Mouse (Mus musculus): ENCODE data around the gene Slc28a3. TPM values are rescaled to one million over a fixed set of nuclear protein-coding genes. Genes with fewer than 3 reads are reported as not detected.

Slc28a3 gene
- total RNA-seq, 4 experiments from 2014 or later, result not detected

- no peak for DNase-seq
These were observed 89.9 kb downstream of the Slc28a3 start for GRCm38 (mm10) chr13:58520580-58521330.

- DNase-seq, result no peak
These were observed 90.6 kb downstream of the Slc28a3 start for GRCm38 (mm10) chr13:58520028-58520427.

GRCm38 (mm10) chr13:58516277-58516676 lies 94.4 kb downstream of the Slc28a3 start:
- DNase-seq, result no peak

GRCm38 (mm10) chr13:58515635-58516034 lies 95.0 kb downstream of the Slc28a3 start:
- DNase-seq, result no peak

- DNase-seq, result no peak
These were observed 96.4 kb downstream of the Slc28a3 start for GRCm38 (mm10) chr13:58514147-58514727.

- DNase-seq, result no peak
These were observed 98.8 kb downstream of the Slc28a3 start for GRCm38 (mm10) chr13:58511926-58512325.

- no peak for DNase-seq
These were observed 99.4 kb downstream of the Slc28a3 start for GRCm38 (mm10) chr13:58511248-58511647.

GRCm38 (mm10) chr13:58509241-58509640 lies 101.4 kb downstream of the Slc28a3 start:
- DNase-seq, result no peak

GRCm38 (mm10) chr13:58503610-58504009 lies 107.1 kb downstream of the Slc28a3 start:
- DNase-seq, result no peak

- DNase-seq, result no peak
These were observed 112.9 kb downstream of the Slc28a3 start for GRCm38 (mm10) chr13:58497809-58498208.

Other genes starting within 250 kb of the Slc28a3 start
- gene 2210016F16Rik, start 225.7 kb downstream of the Slc28a3 start, total RNA-seq (2022), result 10 to 100 TPM; 27.5 to 36.5 (median 31.9) TPM
- gene Rmi1, start 208.6 kb downstream of the Slc28a3 start, total RNA-seq (2022), result 10 to 100 TPM; 17.8 to 23.5 (median 21.6) TPM
- gene Hnrnpk, start 207.5 kb downstream of the Slc28a3 start, total RNA-seq (2022), result 100 to 1,000 TPM; 695 to 896 (median 793) TPM
- 10 to 100 TPM; 11.9 to 31.5 (median 21.0) TPM for gene Ntrk2, start 195.7 kb upstream of the Slc28a3 start, total RNA-seq (2022)